Mouse (Mus musculus): ENCODE measurements at regions not wholly inside any gene's neighbourhood (a gene's known extent, or its start where the extent isn't known, plus 50 kb on each side); places are given as distances from the start of the nearest gene placed in this dataset.

DNA sequence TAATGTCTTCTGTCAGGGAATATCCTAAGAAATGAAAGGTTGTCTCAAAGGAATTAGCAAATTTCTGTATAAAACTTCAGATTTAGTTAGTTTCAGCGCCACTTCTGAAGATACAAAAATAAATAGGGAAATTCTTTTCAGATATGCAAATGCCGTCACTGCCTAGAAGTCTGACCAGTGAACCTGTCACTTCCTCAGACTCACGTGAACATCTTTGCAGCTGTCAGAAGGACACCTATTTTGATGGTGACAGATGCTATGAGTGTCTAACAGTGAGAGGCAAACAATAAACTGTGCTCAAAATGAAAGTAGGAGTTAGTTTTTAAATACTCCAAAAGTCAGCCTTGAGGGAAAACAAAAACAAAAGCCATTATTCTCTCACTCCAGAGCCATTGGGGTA, 57.5 kb upstream of the Igf1r start:
- DNase-seq (ENCODE audit: low read depth, low spot score) = no peak

DNA sequence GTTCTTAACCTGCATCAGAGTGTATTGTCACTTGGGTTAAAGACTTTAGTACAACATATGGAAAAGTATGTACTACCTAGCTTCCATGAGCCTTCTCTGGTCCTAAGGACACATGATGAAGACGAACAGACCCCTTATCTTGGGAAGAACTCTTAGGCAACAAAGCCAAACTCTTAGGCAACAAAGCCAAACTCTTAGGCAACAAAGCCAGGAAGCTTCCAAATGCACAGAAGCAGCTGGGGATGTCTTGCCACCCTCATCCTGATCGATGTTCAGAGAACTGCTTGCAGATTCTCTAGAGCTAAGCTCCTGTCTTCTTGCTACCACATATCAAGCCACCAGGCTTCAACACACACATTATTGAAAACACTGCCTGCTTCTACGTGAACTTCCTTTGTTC, 59.7 kb upstream of the Igf1r start:
- no peak for DNase-seq (ENCODE audit: low read depth, low spot score)

DNA sequence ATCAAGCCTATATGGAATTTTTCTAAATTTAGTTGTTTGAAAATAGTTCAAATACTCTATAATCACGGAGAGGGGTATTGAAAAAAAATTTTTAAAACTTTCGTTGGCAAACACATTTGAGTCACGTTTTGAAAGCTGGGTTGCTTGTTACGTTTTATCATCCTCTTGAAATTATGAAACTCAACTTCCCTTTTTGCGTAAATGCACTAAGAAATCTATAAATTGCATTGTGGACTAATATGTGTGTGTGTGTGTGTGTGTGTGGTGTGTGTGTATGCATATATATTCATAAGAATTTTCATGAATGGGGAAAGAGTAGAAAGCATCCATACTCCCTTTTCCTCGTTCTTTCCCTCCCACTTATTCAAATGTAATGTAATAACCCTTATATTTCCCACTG, 69.6 kb upstream of the Igf1r start:
- DNase-seq (ENCODE audit: low read depth, low spot score) = no peak

DNA sequence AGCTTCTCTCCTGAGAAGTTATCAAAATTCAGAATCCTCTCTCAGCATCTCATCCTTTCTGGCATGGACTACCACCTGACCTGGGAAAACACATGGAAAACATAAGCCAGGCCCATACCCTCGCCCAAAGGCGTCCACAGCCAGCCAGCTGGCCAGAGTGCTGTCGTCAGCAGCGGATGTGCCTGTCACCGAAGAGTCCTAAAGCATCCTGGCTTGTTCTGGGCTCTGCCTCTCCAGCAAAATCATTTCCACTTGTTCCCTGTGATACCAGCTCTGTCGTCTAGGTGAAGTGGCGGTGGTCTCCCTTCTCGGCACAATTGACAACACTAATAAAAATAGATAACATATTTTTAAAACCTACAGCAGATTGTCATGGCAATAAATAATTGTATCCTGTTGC, 70.0 kb upstream of the Igf1r start:
- DNase-seq (ENCODE audit: low read depth, low spot score) = peak; percentile 17

DNA sequence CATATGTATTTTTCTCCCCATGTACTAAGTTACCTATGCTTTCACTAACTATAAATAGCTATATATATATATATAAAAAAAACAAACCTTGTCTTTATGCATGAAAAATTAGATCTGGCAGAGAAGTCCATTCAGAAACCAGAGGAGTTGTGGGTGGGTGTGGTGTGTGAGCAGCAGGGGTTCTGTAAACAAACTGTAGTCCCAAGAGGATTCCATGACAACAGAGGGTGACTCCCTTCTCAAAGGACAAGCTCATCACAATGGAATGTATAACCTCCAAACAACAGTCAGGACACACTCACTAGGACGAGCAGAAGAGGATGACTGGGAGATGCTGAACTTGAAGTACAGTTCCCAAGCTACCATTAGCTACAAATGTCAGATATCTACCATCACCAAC, 74.4 kb upstream of the Igf1r start:
- DNase-seq (ENCODE audit: low read depth, low spot score) = no peak

DNA sequence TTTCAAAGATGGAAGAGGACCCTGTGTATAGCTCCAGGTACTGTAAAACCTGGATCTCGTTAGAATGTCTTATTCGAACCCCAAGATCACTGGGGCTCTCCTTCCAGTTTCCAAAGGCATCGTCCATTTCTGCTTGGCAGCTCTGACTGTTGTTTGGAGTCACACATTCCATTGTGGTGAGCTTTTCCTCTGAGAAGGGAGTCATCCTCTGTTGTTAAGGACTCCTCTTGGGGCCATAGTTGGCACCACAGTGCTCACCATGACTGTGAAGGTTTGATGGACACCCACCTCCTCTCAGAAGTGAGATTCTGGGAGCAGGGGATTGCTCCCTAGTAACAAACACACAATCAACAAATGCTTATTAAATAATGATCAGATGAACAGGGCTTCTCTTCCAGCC, 75.0 kb upstream of the Igf1r start:
- DNase-seq (ENCODE audit: low read depth, low spot score) = no peak

DNA sequence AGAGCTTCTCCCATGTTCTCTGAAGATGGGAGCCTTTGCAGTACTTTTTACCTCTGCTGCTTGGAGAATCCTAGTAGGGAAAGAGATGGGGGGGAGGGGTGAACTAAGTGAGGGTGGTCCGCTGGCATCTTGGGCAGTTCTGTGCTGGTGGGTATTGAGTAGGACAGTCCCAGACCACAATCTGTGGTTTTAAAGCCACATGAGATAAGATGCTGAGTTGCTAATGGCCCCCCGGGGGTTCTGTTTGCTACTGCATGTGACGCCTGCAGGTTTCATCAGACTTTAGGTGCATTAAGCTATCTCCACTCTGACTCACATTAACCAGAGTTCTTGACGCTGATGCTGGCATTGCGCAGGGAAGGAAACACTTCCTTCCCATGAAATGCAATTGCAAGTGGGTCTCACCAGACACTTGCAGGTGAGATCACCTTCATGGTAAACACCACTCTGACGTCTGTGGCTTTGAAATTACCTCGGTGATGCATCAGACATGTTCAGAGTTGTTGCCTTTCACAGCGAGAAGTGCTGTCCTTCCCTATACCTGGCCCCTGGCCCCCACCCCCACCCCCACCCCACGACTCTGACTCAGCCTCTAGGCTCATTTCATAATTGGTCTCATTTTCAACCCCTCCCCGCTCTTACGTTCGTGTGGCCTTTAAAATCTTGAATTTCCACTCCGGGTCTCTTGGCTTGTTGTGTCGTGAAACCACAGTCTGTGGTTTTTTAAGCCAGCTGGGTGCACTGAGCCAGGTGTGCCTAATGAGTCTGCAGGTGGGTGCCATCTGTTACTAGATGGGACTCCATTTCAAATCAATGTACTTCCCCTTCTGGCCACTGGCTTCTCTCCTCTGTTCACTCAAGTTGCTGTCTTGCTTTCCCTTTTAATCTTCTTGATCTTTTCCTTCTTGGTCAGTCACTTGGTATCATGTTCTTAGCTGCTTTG, 94.8 kb upstream of the Synm start:
- DNase-seq (ENCODE audit: low read depth, low spot score) = no peak

DNA sequence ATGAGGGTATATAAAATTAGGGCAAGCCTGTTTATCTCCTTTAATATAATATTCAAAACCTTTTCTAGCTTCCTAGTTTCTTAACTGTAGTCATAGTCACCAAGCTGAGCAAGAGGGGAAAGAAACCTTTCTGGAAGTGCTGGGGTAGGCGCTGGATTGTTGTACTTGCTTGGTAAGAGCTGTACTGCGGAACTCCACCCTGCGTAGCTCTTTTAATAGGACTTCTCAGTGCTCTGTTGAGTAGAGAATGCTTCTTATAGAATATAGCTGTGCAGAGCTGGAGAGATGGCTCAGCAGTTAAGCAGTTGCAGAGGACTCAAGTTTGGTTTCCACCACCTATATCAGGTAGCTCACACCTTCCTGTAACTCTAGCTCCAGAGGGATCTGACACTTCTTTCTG, 93.3 kb upstream of the Synm start:
- DNase-seq (ENCODE audit: low read depth, low spot score) = peak; percentile 38

DNA sequence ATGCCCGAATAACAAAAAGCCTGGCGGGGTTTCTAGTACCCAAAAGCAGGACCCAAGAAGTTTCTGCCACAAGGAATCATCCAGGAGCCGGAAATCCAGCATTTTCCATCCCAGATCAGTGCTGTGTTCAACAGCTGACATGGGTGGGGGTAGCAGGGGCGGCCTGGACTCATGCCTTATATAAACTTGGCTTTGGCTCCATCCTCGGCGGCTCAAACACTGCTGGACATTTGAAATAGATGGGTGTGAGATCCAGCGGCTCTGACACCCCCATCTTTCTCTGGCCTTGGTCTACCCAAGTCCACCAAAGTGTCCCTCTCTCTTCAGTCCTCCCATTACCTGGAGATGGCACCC, 89.9 kb upstream of the Synm start:
- no peak for DNase-seq (ENCODE audit: low read depth, low spot score)

DNA sequence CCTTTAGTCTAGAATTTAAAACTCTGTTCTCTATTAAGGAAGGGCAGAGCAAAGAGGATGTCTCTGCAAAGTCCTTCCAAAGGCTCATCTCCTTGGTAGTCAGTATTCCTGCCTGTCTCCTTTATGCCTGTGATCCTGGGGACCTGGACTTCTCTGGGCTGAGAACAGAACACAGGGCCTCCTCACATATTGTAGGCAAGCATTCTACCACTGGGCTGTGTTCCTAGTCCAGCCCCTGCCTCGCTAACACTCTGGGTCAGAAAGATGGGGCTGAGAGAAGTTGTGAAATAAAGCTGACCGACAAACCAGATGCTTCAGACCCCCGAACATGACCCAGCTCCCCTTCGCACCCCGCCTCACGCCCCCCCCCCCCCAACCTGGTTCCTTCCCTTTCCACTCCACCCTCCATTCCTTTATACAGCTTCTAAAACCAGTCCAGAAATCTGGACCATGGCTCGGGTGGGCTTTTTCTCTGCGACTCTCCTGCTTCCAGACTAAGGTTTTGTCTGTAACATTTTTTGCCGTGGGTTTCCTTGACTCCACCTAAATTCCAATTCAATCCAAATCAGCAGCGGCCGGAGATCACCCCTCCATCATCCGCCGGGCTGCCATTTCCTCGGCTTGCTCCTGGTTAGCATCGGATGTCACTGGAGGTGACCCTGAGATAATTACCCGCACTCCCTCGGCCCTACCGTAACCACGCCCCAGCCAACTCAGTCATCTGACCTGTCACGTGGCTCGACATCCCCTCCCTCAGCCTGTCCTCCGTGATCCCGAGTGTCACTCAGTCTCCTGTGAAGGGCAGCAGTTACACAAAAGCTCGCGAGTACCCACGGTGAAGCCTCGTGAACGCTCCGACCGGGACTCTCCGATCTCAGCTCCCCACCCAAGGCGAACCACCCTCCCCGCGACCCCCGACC, 89.3 kb upstream of the Synm start:
- peak; percentile 82 for DNase-seq (ENCODE audit: low read depth, low spot score)

DNA sequence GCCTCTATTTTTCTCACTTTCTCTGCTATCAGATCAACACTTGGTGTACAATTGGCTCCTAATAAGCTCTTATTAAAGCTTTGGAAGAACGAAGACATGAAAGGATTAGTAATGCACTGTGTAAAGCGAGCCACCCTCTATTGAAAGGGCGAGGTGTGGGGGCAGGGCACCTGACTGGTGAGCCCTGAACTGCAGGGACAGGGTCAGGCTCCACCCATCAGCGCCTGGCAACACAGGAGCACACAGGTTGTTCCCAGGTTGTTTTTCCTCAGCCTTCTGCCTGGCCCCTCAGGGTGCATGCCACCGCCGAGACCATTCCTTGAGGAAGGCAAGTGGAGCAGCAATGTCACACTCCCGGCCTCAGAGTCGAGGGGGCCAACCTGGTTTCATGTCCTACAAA, 87.3 kb upstream of the Synm start:
- DNase-seq (ENCODE audit: low read depth, low spot score) = no peak

DNA sequence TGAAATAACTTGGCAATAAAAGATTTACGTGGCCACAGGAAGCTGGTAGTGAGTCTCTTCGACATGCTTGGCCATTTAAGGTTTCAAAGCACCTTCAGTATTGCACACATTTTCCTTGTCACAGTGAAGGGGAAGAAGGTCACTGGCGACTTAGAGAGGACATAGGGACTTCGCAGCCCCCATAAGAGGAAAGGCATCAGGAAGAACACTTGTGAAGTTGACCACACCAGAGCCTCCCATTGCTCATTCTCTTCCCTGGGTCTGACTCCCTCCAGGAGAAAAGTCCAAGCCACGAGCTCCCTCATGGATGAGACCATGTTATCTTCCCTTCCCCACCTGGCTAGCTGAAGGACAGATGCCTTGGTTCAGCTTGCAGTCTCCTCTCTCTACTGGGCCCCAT, 77.4 kb upstream of the Synm start:
- no peak for DNase-seq (ENCODE audit: low read depth, low spot score)

DNA sequence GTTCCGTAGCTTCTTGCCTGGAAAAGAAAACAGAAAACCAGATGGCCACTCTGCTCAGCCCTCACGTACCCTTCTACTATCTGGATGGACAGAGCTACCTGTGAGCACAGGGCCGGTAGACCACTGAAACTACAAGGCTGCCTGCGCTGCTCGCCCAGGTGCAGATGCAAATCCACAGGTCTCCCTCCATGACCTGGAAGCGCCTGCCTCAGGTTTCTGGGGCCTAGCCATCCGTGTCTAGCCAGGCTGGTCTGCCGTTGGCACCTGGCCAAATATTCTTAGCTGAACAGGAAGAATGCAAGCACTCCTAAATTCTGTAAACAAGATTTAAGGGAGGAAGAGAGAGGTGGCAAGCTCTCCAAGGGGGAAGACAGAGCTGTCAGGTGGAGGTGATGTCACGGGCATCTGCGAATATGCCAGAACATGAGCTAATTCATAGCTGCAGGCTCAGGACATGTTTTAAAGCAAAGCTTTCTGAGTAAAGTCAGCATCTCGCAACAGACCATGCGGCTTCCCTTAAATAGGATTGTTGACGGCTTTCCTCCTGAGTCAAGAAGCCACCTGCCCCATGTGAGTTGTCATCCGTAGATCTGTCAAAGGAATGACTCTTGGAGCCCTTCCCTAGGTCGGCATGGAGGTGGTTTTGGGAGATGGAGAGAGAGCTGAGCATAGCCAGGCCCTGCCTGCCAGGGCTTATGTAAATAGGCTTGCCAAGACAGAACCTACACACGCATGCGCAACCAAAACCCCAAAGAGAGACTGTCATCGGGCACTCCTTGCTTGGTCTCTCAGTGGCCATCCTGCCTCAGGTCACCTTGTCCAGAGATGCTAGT, 76.8 kb upstream of the Synm start:
- DNase-seq (ENCODE audit: low read depth, low spot score) = no peak

DNA sequence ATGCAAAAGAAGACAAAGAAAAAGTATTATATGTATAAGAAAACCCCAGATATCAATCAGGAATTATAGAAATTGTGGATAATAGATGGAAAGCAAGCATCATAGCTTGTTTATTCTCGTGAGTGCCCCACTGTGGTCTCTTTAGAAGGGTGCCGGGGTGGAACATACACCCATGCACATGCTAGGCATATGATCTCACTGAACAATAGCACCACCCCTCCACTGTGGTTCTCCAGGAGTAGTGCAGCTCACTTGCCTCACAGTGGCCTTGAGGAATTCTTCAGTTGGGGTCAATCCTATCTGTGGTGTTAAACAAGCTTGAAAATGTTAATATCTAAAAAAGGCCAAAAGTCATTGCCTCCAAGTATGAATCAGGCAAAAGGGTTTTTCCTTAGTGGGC, 72.2 kb upstream of the Synm start:
- DNase-seq (ENCODE audit: low read depth, low spot score) = no peak

DNA sequence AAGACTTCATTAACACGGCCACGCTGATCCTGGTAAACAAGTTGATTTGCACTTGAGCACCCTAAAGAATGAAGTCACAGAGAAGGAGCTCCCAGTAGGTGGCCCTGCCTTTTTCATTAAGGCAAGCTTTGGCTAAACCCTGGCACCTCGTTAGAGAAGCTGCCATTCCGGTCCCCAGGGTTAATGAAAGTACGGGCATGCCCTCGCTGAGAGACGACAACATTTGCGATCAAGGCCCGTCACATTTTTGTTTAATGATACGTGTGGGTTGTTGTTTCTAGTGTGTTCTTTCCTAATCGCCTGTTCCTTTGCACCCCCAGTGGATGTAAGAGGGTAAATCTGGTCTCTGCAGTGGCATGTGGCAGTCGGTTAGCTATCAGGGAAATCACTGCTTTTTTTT, 67.8 kb upstream of the Synm start:
- no peak for DNase-seq (ENCODE audit: low read depth, low spot score)

DNA sequence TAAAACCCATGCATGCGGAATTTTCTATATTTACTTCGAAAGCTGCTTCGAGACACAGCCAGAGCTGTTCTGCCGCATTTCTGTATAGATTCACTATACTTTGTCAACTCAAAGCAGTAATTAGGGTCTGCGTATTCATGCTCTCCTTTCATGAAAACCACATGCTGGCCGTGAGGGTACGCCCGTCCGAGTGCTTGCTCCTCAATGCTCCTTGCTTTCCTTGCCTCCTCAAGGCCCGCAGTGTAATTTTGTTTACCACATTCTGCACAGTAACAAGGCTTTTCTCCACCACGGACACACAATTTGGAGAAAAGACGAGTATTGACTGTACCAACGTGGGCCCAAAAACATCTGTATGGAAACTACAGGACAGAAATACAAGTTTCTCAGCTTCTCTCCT, 67.4 kb upstream of the Synm start:
- no peak for DNase-seq (ENCODE audit: low read depth, low spot score)

DNA sequence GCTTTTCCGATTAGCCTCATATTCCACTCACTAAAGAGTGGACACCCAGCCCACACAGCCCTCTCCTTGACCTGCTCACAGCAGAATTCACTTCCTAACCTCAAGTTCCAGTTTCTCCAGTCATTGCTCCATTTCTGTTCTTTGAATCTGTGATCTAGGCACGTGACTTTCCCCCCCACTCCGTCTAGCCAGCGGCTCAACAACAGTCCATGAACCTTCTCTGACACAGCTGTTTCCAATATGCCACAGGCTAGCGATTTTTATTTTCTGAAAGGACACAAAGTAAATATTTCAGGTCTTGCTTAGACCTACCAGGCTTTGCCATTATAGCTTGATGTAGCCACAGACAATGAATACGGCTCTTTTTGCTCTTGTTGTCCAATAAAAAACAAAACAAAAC, 66.8 kb upstream of the Synm start:
- no peak for DNase-seq (ENCODE audit: low read depth, low spot score)

DNA sequence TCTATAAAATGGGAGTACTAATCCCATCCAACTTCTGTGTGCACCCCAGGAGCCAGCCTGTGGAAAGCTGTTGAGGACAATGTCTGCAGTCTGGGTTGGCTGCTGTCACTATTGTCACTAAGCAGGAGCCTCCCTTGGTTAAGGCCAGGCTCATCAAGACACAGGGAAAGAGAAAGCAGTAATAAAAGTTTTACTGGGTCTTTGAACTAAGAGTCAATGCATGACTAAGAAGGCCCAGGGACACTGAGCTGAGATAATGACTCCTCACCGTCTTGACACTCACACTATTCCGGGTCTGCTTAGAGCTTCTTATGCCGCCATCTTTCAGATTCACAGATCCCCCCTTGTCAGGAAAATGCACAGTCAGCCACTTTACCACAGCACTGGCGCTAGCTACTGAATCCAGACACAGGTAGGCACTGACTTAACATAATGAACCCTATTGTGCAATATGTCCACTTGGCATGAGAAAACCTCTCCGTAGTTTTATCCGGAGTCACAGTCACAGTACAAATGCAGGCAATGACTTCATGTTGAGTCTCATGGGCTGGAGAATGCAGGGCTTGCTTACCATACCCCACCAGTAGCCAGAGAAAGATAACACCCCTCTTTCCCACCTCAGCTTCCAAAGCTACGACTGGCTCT, 66.2 kb upstream of the Synm start:
- no peak for DNase-seq (ENCODE audit: low read depth, low spot score)

DNA sequence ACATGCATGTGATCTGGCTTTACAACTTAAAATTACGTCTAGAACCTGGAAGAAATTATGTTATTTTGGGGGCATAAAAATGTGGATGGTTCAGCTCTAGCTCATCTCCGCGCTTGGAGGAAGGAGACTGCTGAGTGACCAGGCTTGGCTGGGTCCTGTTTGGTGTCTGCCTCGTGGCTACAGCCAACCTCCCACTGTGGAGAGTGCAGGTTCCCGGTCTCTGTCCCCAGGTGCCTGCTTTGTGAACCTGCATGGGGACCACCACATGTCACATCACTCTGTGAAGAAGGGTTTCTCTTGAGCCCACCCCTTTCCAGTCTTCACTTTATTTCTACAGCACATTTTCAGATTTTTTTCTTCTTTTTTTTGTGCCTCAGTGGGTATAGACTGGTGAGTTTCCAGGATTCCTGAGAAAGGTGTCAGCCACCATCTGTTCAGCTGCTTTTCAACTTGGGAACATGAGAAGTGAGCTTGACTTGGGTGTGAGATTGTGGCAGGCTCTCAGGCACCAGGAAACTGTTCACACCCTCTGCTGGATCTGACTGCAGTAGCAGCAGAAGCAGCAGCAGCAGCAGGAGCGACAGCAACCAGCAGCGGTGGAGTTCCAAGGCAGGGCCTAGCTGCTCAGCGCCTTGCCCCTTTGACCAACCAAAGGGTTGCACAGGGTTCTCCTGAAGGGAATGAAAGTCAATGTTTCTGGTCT, 64.6 kb upstream of the Synm start:
- DNase-seq (ENCODE audit: low read depth, low spot score) = peak; percentile 77

DNA sequence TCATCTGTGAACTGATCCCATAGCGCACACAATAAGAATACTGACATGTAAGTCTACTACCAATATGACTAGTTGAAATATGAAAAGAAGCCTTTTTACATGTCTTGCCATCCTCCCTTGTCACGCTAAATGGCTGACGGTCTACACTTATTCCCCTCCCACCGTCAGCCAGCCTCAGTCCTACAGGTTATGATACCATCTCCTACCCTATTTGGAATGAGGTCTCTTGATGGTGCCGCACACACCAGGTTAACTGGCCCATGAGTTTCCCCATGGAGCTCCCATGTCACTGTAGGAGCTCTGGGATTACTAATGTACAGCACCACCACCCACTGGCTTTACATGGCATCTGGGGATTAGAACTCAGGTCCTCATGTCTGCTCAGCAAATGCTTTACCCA, 60.0 kb upstream of the Synm start:
- no peak for DNase-seq (ENCODE audit: low read depth, low spot score)

DNA sequence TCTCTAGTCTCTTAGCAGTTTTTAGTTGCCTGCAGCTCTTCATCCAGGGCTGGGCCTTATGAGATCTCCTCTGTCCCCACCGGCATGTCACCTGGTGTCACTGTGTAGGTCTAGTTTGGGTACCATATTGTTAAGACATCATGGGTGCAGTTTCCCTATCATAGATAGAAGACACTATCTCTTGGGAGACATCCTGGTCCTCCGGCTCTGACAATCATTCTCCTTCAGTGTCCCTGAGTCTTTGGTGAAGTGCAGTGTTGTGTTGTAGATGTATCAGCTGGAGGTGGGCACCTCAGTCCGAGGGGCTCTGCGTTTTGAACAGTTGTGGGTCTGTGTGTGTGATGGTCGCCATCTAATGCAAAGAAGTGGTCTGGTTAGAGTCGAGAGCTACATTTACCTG, 58.0 kb upstream of the Synm start:
- DNase-seq (ENCODE audit: low read depth, low spot score) = no peak

All from brain, adult 2 months (tissue).